Mouse (Mus musculus) small intestine, adult 2 months (tissue): ENCODE data around the gene Foxp1.

Experiments
- CTCF ChIP-seq: fragments of 200-500 bp; IDR thresholded peaks from 2 replicates; pipeline ENCODE4 v1.5.1; 2012; ENCODE audit warnings: low read depth, mild to moderate bottlenecking, control low read depth, inconsistent platforms, low read length, moderate library complexity, mixed read lengths; ENCODE audit not compliant: insufficient replicate concordance, insufficient read length; ENCODE audit errors: extremely low read depth
- POLR2A ChIP-seq: fragments of 200-500 bp; IDR thresholded peaks from 2 replicates; pipeline ENCODE4 v1.6.1; 2012; ENCODE audit warnings: low read depth, mild to moderate bottlenecking, control low read depth, inconsistent platforms, low read length, moderate library complexity

- TF ChIP-seq POLR2A (no peak), CTCF (no peak)
These were observed 346.3 kb downstream of the Foxp1 start for GRCm38 (mm10) chr6:99176216-99176615.
